Mouse (Mus musculus): Measurements from ENCODE around the gene Sez6l2.

Sez6l2 gene

DNA sequence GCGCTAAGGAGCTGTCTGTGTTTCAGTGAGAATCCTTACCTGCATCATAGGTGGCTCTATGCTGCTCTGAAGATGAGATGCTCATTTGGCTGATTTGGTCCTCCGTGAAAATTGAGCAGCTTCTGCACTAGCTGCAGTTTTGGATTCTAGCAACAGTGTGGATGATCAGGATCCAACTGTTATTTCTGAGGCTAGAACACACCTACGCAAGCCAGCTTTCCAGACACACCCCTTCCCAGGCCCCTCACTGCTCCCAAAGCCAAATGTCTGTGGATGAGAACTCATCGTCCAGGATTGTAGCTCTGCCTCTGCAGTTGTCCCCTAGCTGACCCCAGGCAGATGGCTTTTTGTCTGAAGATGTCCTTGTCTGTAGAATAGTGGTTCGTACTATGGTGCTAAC, 10.7 kb downstream of the Sez6l2 start:
- DNase-seq (ENCODE audit: low spot score) = no peak

DNA sequence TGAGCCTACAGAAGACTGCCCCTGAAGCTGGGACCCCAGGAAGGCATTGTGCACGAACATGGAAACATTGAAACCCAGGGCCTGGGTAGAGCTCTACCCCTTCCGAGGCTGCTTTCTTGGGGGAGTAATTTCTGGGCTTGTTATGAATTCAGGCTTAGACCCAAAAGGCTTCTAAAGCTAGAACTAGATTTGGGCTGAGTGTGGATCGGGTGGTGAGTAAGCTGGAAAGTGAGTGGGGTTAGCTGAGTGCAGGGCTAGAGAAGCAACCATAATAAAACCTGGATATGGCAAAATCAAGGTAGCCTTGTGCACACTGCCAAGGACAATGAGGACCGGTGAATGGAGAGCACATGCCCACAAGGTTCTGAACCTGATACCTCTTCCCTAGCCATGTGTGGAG, 11.6 kb downstream of the Sez6l2 start:
- no peak for DNase-seq (ENCODE audit: low spot score)

DNA sequence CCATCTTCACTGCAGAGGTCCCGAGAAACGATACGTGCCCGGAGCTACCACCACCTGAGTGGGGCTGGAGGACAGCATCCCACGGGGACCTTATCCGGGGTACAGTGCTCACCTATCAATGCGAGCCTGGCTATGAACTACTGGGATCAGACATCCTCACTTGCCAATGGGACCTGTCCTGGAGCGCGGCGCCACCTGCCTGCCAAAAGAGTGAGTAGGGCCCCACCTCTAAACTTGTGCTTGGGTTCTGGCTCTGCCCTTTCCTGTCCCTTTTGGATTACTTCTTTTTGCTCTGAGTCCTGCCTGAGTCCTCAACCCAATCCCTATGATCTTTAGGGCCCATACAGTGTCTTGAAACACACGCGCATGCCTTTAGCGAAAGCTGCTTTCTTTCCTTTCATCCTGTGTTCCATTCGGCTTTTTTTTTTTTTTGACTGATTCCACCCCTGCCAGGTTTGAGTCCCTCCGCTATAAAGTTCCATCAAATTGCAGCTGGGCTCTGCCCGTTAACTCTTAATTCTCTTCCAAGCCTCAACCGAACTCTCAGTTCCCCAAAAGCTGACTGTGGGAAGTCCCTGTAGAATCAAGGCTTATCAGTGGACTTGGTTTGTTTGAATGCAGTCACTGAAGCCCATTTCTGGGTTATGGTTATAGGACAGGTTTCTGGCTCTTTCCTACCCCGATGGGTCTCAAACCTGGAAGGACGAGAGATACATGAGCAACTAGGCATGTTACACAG, 13.4 kb downstream of the Sez6l2 start:
- peak; percentile 43 for DNase-seq (ENCODE audit: low spot score)

DNA sequence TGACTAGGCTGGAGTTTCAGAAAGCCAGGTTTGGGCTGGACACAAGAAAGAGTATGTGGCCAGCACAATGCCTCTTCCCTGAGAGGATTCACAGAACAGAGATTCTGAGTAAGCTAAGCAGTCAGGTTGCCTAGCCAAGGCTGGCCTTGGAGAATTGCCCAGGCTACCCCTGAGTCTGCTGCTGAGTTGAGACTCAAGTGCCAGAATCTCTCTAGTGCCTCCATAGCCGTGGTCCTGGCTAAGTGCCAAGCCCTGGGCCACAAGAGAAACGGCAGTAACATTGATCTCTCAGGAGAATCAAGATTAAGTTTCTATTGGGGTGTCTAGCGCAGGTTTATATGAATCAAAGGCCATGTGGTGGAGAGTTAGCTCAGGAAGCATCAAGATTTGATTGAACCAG, 15.2 kb downstream of the Sez6l2 start:
- no peak for DNase-seq (ENCODE audit: low spot score)

DNA sequence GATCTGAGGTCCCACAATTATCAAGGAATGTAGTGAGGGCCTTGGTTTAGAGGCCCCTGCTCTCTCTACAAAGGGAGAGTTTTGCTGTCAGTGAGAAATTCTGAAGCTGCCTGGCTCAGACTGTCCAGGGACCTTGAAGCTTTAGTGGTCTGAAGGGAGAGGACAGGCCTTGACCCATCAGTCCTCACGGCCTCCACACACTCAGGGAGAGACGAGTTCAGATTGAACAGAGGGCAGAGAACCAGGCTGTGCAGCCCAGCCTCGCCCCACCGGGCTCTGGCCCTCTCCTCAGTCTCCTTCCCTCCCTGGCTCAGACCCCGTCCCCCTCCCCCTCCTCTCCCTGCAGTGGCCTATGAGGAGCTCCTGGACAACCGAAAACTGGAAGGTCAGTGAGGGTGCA, 17.0 kb downstream of the Sez6l2 start:
- no peak for DNase-seq (ENCODE audit: low spot score)

DNA sequence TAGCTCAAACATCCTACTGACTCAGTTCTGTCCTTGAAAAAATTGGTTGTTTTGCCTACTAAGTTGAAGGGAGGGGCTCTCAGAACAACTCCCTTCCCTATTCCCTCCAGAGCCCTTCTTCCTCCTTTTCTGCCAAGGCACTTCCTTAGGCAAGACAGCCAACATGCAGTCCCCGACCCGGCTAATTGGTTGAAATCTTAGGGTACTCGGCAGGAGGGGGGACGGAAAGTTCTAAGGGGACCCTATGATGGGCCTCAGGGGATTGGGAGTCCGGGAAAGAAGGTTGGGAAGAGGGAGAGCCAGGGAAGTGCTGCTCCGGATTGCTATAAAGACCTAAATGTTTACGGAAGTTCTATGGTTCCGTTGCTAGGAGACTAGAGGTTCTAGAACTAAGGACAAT, 25.1 kb downstream of the Sez6l2 start:
- peak; percentile 23 for DNase-seq (ENCODE audit: low spot score)

DNA sequence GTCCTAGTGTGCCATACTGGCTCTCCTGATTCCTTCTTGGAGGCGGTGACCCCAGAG, 25.4 kb downstream of the Sez6l2 start, which contains the start of gene Cdipt:
TSS of gene Cdipt (plus strand) at position 22 of the 57 bp plus-strand sequence.
- no peak for DNase-seq (ENCODE audit: low spot score)

DNA sequence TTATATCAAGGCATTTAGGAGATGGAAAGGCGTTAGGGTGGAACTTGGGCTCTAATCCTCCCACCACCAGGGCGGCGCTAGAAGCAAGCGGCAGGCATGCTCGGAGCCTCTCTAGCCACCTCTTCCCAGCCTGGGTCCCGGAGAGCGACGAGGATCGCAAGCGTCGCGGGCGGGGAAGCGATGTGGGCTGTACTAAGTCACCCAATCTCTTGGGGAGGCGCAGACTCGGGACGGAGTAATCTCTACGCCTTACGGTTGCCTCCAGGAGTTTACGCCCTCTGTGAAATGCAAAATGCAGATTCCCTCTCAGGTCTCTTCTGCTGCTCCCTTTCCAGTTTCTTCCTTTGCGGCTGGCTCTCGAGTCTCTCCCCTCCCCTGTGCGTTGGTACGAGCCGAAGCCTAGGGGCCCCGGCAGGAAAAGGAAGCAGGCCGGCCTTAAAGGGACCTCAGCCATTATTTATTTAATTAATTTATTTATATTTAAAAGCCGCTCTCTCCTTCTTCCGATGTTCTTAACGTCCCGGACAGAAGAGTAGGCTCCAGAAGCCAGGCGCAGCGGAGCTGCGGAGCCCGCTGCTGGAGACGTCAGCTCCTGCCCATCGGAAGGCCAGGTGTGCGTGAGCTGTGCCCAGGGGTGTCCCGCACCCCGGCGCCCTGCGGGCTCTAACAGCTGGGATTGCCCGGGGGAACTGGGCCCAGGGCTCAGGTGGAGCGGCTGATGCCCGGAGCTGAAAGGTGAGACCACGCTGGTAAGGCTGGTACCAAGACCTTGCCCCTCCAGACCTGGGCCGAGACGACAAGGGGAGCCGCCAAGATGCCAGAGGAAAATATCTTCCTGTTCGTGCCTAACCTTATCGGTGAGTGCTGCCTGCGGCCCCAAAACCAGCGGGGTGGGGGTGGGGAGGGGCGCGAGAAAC, 25.8 kb downstream of the Sez6l2 start, which contains the start of gene Cdiptos:
TSS of gene Cdiptos (minus strand) at position 149 of the 917 bp plus-strand sequence.
- peak; percentile 96 for DNase-seq (ENCODE audit: low spot score)

DNA sequence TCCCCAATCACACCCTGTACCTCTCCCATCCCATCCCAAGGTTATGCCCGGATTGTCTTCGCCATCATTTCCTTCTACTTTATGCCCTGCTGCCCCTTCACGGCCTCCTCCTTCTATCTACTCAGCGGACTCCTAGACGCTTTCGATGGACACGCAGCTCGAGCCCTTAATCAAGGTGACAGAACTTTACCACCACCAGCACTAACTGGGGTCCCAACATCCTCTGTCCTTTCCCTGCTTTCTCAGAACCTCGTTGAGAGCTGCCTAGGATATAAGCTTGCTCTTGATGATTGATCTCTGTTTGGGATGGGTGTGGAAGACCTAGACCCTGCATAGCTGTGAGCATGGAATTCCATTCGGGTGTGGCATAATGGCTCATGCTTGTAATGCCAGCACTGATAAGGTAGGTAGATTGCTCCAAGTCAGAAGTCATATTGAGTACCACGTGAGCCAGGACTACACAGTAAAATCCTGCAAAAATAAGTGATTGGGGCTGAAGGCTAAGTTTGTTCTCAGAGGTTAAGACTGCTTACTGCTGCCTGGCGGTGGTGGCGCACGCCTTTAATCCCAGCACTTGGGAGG, 26.6 kb downstream of the Sez6l2 start:
- no peak for DNase-seq (ENCODE audit: low spot score)

DNA sequence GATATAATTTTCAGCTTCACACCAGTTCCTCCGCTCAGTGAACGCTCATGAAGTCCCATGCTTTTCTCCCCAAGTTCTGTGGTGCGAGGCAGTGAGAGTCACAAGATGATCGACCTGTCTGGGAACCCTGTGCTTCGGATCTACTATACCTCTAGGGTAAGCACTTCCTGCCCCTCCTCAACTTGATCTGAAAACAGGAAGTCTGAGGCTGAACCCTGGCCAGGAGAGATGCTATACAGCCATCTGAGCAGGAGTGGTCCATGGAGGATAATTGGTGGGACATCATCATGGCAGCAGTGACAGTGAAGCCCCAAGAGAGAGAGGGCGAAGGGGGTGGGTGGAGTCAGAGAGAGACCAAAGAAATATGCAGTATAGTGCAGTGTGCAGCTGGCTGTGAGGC, 28.5 kb downstream of the Sez6l2 start:
- DNase-seq (ENCODE audit: low spot score) = no peak

DNA sequence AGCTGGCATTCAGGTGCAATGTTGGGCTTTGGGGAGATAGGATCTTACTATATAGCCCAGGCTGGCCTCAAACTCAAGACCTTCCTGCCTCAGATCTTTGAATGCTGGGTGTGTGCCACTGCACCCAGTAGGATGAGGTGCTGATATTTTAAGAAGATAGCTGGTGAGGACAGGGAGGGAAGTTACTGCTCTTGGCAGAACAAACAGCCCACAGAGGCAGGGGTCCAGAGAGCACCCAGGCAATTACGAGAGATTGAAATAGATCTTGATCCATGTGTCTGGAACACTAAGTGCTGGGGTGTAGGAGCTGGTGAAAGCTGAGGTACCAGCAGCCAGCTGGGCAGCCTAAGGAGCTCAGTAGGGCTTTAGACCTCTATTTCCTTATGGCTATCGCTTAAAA, 31.2 kb downstream of the Sez6l2 start:
- no peak for DNase-seq (ENCODE audit: low spot score)

DNA sequence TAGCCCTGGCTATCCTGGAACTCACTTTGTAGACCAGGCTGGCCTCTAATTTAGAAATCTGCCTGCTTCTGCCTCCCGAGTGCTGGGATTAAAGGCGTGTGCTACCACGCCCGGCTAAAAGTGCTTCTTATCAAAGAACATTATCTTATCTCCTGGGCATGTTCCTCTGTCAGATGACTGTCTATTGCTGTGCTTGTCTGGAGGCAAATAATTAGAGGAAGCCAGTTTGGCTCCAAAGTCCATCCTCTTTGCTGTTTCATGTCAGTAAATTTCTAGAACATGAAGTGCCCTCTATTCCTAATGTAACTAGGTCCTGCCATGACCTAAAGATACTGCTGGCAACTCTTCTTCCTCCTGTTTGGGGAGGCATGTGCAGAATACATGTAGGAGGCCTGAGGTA, 31.7 kb downstream of the Sez6l2 start:
- no peak for DNase-seq (ENCODE audit: low spot score)

DNA sequence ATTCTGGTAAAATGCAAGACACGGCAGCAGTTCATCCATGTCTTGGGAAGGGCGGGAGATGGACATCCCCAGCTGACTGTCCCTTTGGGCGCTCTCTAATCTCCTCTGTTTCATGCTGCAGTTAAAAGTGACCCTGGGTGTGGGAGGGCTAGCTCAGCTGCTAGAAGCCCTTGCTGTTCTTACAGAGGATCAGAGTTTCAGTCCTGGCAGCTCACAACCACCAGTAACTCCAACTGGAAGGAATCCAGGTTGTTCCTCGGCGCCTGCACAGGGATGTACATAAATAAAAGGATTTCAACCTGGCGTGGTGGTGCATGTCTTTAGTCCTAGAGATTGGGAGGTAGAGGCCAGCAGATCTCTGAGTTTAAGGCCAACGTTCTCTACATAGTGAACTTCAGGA, 32.8 kb downstream of the Sez6l2 start:
- no peak for DNase-seq (ENCODE audit: low spot score)

DNA sequence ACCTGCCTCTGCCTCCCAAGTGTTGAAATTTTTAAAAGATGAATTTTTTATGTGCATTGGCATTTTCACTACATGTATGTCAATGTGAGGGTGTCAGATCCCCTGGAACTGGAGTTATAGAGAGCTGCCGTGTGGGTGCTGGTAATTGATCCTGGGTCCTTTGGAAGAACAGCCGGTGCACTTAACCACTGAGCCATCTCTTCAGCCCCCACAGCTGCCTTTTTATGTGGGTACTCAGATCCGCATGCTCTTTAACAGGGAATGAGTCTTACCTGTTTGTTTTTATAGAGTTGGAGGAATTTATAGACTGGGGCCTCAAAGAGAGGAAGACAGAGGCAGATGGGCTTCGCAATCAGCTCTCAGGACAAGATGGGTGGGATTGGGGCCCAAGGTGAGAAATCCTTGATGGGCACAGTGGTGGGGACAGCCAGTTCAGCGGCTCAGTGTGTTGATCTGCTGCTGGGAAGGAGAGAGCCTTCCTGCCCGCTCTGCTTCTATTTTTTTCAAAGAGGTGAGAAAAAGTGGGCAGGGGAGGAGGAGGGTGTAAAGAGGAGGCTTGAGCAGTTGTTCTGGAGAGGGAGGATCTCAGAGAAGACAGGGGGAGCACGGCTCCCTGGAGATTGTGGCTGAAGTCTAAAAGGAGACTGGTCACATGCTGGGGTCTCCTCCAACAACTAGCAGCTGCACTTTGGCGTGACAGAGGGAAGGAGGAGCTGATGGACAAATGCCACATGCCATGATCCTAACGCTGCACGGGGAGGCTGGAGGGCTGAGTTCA, 34.5 kb downstream of the Sez6l2 start:
- no peak for DNase-seq (ENCODE audit: low spot score)

DNA sequence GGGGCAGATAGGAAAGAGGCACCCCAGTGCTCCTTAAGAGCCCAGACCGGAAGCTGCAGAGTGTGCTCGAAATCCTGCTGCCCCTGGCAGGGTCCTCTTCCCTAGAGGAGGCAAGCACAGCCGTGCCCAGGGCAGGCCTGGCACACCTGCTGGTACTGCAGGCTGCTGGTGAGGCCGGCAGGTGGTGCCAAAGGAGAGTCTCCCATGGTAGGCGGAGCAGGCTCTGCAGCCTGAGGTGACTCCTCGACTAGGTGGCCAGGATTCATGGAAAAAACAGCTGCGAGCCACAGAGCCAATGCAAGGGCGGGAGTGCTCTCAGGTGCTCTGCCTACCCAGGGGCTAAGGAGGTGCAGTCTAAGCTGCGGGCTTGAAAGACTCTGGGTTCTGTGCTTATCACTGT, 36.0 kb downstream of the Sez6l2 start:
- DNase-seq (ENCODE audit: low spot score) = peak; percentile 32

DNA sequence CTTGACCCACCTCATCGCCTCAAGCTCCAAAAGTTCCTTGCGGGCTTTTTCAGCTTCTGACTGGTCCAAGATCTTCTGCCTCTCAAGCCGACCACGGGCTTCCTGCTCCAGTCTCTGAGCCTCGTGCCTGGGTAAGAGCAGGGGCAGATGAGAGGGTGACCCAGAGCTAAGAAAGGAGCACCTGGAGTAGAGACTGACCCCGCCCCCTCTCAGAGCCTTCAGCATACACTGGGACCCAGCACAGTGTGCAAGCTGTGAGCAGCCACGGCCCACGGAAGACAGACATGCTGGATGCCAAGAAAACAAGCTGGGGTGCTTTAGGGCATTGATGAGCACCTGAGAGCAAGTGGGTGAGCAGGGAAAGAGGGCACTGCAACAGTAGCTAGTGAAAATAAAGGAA, 38.5 kb downstream of the Sez6l2 start:
- DNase-seq (ENCODE audit: low spot score) = no peak

DNA sequence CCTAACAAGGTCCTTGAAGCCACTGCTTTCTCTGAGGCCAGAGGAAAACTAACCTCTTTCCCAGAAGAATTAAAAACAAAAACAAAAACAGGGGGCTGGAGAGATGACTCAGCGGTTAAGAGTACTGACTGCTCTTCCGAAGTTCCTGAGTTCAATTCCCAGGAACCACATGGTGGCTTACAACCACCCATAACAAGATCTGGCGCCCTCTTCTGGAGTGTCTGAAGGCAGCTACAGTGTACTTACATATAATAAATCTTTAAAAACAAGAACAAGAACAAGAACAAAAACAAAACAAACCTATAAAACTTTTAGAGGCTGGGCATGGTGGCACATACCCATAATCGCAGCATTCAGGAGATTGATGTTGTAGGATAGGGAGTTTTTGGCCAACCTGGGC, 46.1 kb downstream of the Sez6l2 start:
- no peak for DNase-seq (ENCODE audit: low spot score)

DNA sequence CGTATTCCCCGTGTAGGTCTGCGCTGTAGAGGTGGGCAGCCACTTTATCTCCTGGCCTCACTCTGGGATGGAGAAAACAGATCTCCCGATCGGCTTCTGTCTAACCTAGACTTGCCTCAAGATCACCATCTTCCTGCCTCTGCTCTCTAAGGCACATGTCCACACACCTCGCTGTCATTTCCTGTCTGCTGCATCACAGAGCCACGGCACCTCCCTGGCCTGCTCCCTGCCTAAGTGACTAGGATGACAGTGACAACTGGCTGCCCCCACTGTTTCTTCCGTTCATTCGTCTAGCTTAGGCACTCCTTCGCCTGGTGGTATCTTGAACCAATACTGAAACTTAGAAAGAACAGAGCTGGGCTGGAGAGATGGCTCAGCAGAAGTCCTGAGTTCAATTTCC, 49.2 kb downstream of the Sez6l2 start:
- DNase-seq (ENCODE audit: low spot score) = no peak

DNA sequence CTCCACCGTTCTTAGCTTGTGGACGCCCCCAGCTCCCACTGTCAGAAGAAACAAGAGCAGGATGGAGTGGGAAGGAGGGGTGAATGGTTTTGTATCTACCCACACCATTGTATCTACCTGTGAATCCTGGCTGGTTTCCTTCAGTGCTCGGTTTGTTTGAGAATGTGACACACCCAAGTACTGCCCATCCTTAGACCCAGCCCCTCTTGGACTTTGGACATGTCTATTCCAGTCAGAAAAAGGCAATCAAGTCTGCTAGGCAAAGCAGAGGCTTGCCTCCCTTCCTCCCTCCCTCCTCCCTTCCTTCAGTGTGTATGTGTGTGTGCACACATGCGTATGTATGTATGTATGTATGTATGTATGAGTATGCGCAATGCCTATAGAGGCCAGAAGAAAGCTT, 53.3 kb downstream of the Sez6l2 start:
- no peak for DNase-seq (ENCODE audit: low spot score)

DNA sequence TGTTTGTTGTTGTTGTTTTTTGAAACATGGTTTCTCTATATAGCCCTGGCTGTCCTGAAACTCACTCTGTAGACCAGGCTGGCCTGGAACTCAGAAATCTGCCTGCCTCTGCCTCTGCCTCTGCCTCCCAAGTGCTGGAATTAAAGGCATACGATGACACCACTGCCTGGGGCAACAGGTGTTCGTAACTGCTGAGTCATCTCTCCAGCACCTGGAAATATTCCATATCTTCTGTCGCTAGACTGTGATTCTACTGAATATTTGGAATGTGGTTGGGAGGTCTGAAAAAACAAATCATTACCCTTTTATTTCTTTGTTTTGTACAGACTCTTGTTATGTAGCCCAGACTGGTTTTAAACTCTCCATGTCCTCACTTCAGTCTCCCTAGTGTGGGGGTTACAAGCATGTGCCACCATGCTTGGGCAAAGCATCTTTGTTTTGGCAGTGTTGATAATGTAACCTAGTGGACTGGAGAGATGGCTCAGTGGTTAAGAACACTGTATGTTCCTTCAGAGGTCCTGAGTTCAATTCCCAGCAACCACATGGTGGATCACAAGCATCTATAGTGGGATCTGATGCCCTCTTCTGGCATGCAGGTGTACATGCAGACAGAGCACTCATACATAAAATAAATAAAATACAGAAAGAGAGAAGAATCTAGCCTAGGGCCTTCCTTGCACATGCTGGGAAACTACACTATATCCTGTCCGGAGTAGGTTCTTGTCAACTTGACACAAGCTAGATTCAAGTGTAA, 53.9 kb downstream of the Sez6l2 start:
- DNase-seq (ENCODE audit: low spot score) = no peak

DNA sequence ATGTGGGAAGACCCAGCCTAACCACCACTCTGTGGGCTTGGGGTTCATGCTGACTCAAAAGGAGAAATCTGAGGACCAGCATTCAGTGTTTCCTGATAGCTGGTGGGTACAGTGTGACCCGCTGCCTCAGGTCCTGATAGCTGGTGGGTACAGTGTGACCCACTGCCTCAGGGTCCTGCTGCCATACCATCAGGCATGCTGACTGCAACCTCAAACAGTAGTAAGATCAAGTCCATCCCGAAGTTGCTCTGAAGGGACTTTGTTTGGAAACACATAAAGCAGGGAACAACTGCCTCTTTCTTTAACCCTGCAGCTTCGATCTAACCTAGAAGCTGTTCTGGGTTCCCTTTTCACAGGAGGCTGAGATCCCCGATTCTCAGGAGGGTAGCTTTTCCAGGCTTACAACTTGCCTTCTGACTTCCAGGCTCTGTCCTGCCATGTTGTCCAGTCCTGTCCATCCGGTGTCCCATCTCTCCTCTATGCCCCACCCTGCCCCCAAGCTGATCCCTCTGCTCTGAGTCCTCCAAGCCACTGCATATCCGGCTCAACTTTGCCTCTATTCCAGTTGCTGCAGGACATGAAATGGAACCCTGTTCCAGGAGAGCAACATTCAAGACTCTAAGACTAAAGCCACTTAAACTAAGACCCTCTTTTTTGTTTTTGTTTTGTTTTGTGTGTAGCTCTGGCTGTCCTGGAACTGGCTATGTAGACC, 57.1 kb downstream of the Sez6l2 start:
- no peak for DNase-seq (ENCODE audit: low spot score)

Data from lung, postnatal 25 days (tissue).